Mouse (Mus musculus) forebrain, embryonic 13.5 days (tissue): Measurements from ENCODE around the gene Cd163. TPM values are rescaled to one million over a fixed set of nuclear protein-coding genes. Genes with fewer than 3 reads are reported as not detected.

Source experiments
- ATAC-seq: fragments of 200-750 bp; cut with Nextera tagmentation; 2 replicates; pipeline ENCODE4 v1.8.0; 2017
- H3K27ac ChIP-seq: fragments of 300-500 bp; sonication (generic); 2 replicates; pipeline ENCODE4 v1.5.1; 2015; ENCODE audit warnings: inconsistent platforms, mild to moderate bottlenecking, moderate library complexity
- H3K27me3 ChIP-seq: fragments of 300-500 bp; sonication (generic); 2 replicates; pipeline ENCODE4 v1.6.1; 2015; ENCODE audit warnings: mild to moderate bottlenecking, inconsistent platforms
- H3K36me3 ChIP-seq: fragments of 300-500 bp; sonication (generic); 2 replicates; pipeline ENCODE4 v1.6.1; 2015; ENCODE audit warnings: mild to moderate bottlenecking, inconsistent platforms; ENCODE audit not compliant: poor library complexity, severe bottlenecking
- H3K4me1 ChIP-seq: fragments of 300-500 bp; sonication (generic); 2 replicates; pipeline ENCODE4 v1.6.1; 2015; ENCODE audit warnings: inconsistent platforms
- H3K4me2 ChIP-seq: fragments of 300-500 bp; sonication (generic); 2 replicates; pipeline ENCODE4 v1.6.1; 2015; ENCODE audit warnings: inconsistent platforms, mild to moderate bottlenecking, moderate library complexity
- H3K4me3 ChIP-seq: fragments of 300-500 bp; sonication (generic); 2 replicates; pipeline ENCODE4 v1.5.1; 2015; ENCODE audit warnings: mild to moderate bottlenecking, inconsistent platforms
- H3K9ac ChIP-seq: fragments of 300-500 bp; sonication (generic); 2 replicates; pipeline ENCODE4 v1.6.1; 2015; ENCODE audit warnings: mild to moderate bottlenecking, inconsistent platforms
- H3K9me3 ChIP-seq: fragments of 300-500 bp; sonication (generic); replicated peaks from 2 replicates; pipeline ENCODE4 v1.6.1; 2016; ENCODE audit warnings: inconsistent platforms
- WGBS: fragments of 180-500 bp; shearing (Covaris S2); methylation state at CpG from one replicate; pipeline ENCODE4 v1.1.7; 2015; 5-methylcytosine and 5-hydroxymethylcytosine counted together
- polyA plus RNA-seq: library from polyadenylated mRNA; unstranded; fragments of >200 nt; fragmentation: Nextera tagmentation; extraction: Ambion mirVana; gene quantifications from 2 replicates; pipeline ENCODE4 v1.2.1, GENCODE M21; 2015

Gene Cd163
- polyA plus RNA-seq, 1 experiment from 2014 or later: 0.05 TPM

- no peak overlapping the region for H3K27ac ChIP-seq
- 72% methylated on average over 6 of the region's 6 CpGs for WGBS
- no peak overlapping the region for H3K4me2 ChIP-seq
- no peaks in the 10 kb centered on the region for H3K27me3 ChIP-seq
- H3K4me1 ChIP-seq: no peaks in the 10 kb centered on the region
- no peak overlapping the region for H3K4me3 ChIP-seq
- no peak for ATAC-seq
- H3K9me3 ChIP-seq: no peaks in the 10 kb centered on the region
- H3K9ac ChIP-seq: no peak overlapping the region
- H3K36me3 ChIP-seq: no peaks in the 10 kb centered on the region
Measured at GRCm38 (mm10) chr6:124320371-124320770, 15.9 kb downstream of the Cd163 start.

GRCm38 (mm10) chr6:124321481-124322475 lies 17.3 kb downstream of the Cd163 start:
- 84% methylated on average over 16 of the region's 16 CpGs for WGBS
- Histone ChIP-seq H3K4me1 (no peaks in the 10 kb centered on the region), H3K9ac (no peak overlapping the region), H3K4me3 (no peak overlapping the region), H3K9me3 (no peaks in the 10 kb centered on the region), H3K27ac (no peak overlapping the region), H3K4me2 (no peak overlapping the region), H3K27me3 (no peaks in the 10 kb centered on the region), H3K36me3 (no peaks in the 10 kb centered on the region)
- ATAC-seq: no peak

GRCm38 (mm10) chr6:124328394-124328991 lies 24.0 kb downstream of the Cd163 start:
- H3K4me3 ChIP-seq: no peak overlapping the region

GRCm38 (mm10) chr6:124329622-124330021 lies 25.2 kb downstream of the Cd163 start:
- H3K4me1 ChIP-seq: no peaks in the 10 kb centered on the region
- no peak overlapping the region for H3K4me3 ChIP-seq
- no peak overlapping the region for H3K4me2 ChIP-seq
- H3K9me3 ChIP-seq: no peaks in the 10 kb centered on the region
- ATAC-seq: no peak
- H3K27me3 ChIP-seq: no peaks in the 10 kb centered on the region
- no peak overlapping the region for H3K27ac ChIP-seq
- WGBS: 90% methylated on average over 7 of the region's 7 CpGs
- H3K9ac ChIP-seq: no peak overlapping the region
- no peaks in the 10 kb centered on the region for H3K36me3 ChIP-seq

More at GRCm38 (mm10) chr6:124328394-124328991, 24.0 kb downstream of the Cd163 start:
- no peaks in the 10 kb centered on the region for H3K4me1 ChIP-seq
- H3K27me3 ChIP-seq: no peaks in the 10 kb centered on the region
- no peak overlapping the region for H3K27ac ChIP-seq
- no peak overlapping the region for H3K4me2 ChIP-seq
- ATAC-seq: no peak
- H3K9ac ChIP-seq: no peak overlapping the region
- H3K9me3 ChIP-seq: no peaks in the 10 kb centered on the region
- H3K36me3 ChIP-seq: no peaks in the 10 kb centered on the region
- WGBS: 92% methylated on average over 3 of the region's 3 CpGs

GRCm38 (mm10) chr6:124345096-124345495 lies 40.6 kb downstream of the Cd163 start:
- Histone ChIP-seq H3K27ac (no peak overlapping the region), H3K9ac (no peak overlapping the region)
- no peak for ATAC-seq

GRCm38 (mm10) chr6:124346613-124347012 lies 42.2 kb downstream of the Cd163 start:
- Histone ChIP-seq H3K9ac (no peak overlapping the region), H3K27ac (no peak overlapping the region), H3K27me3 (no peaks in the 10 kb centered on the region), H3K4me2 (no peak overlapping the region), H3K36me3 (no peaks in the 10 kb centered on the region), H3K4me1 (no peaks in the 10 kb centered on the region), H3K4me3 (no peak overlapping the region), H3K9me3 (no peaks in the 10 kb centered on the region)
- no peak for ATAC-seq
- WGBS: 78% methylated on average over 6 of the region's 6 CpGs

More at GRCm38 (mm10) chr6:124345096-124345495, 40.6 kb downstream of the Cd163 start:
- Histone ChIP-seq H3K4me2 (no peak overlapping the region), H3K4me3 (no peak overlapping the region), H3K36me3 (no peaks in the 10 kb centered on the region), H3K9me3 (no peaks in the 10 kb centered on the region), H3K27me3 (no peaks in the 10 kb centered on the region), H3K4me1 (no peaks in the 10 kb centered on the region)
- 83% methylated on average over 4 of the region's 4 CpGs for WGBS

GRCm38 (mm10) chr6:124353246-124353645 lies 48.8 kb downstream of the Cd163 start:
- Histone ChIP-seq H3K4me2 (no peak overlapping the region), H3K4me1 (no peaks in the 10 kb centered on the region), H3K9me3 (no peaks in the 10 kb centered on the region), H3K36me3 (no peaks in the 10 kb centered on the region), H3K9ac (no peak overlapping the region), H3K27me3 (no peaks in the 10 kb centered on the region), H3K27ac (no peak overlapping the region), H3K4me3 (no peak overlapping the region)
- 89% methylated on average over 2 of the region's 2 CpGs for WGBS
- ATAC-seq: no peak

- Histone ChIP-seq H3K9me3 (no peaks in the 10 kb centered on the region), H3K36me3 (no peaks in the 10 kb centered on the region), H3K27ac (no peak overlapping the region), H3K9ac (no peak overlapping the region), H3K4me3 (no peak overlapping the region), H3K4me2 (no peak overlapping the region), H3K4me1 (no peaks in the 10 kb centered on the region), H3K27me3 (no peaks in the 10 kb centered on the region)
- ATAC-seq: no peak
- WGBS: 86% methylated on average over 6 of the region's 6 CpGs
Measured at GRCm38 (mm10) chr6:124358953-124359352, 54.5 kb downstream of the Cd163 start.

GRCm38 (mm10) chr6:124360549-124360948 lies 56.1 kb downstream of the Cd163 start:
- Histone ChIP-seq H3K4me3 (no peak overlapping the region), H3K9ac (no peak overlapping the region), H3K27me3 (no peaks in the 10 kb centered on the region), H3K4me1 (no peaks in the 10 kb centered on the region), H3K36me3 (no peaks in the 10 kb centered on the region), H3K4me2 (no peak overlapping the region), H3K9me3 (no peaks in the 10 kb centered on the region), H3K27ac (no peak overlapping the region)
- WGBS: 49% methylated on average over 6 of the region's 6 CpGs
- ATAC-seq: no peak

- Histone ChIP-seq H3K4me1 (no peaks in the 10 kb centered on the region), H3K27ac (no peak overlapping the region), H3K4me3 (no peak overlapping the region), H3K4me2 (no peak overlapping the region), H3K36me3 (no peaks in the 10 kb centered on the region), H3K27me3 (no peaks in the 10 kb centered on the region), H3K9me3 (no peaks in the 10 kb centered on the region), H3K9ac (no peak overlapping the region)
- WGBS: 58% methylated on average over 5 of the region's 5 CpGs
- no peak for ATAC-seq
Measured at GRCm38 (mm10) chr6:124364328-124364727, 59.9 kb downstream of the Cd163 start.

GRCm38 (mm10) chr6:124373584-124374206 lies 69.2 kb downstream of the Cd163 start:
- no peaks in the 10 kb centered on the region for H3K36me3 ChIP-seq
- H3K27ac ChIP-seq: no peak overlapping the region
- 92% methylated on average over 6 of the region's 6 CpGs for WGBS
- no peak overlapping the region for H3K4me3 ChIP-seq
- no peak overlapping the region for H3K4me2 ChIP-seq
- H3K9me3 ChIP-seq: no peaks in the 10 kb centered on the region
- no peaks in the 10 kb centered on the region for H3K27me3 ChIP-seq
- ATAC-seq: no peak
- no peak overlapping the region for H3K9ac ChIP-seq
- no peaks in the 10 kb centered on the region for H3K4me1 ChIP-seq

GRCm38 (mm10) chr6:124374683-124375082 lies 70.2 kb downstream of the Cd163 start:
- no peak for ATAC-seq
- Histone ChIP-seq H3K4me1 (no peaks in the 10 kb centered on the region), H3K9ac (no peak overlapping the region), H3K36me3 (no peaks in the 10 kb centered on the region), H3K9me3 (no peaks in the 10 kb centered on the region), H3K4me2 (no peak overlapping the region), H3K27me3 (no peaks in the 10 kb centered on the region), H3K4me3 (no peak overlapping the region), H3K27ac (no peak overlapping the region)
- 86% methylated on average over 4 of the region's 4 CpGs for WGBS
